Mouse (Mus musculus): Measurements from ENCODE around the gene Dera. TPM values are rescaled to one million over a fixed set of nuclear protein-coding genes. Genes with fewer than 3 reads are reported as not detected.

Gene Dera
- total and polyA plus RNA-seq, 2 experiments from 2014 or later = 12.1 to 17.9 TPM

DNA sequence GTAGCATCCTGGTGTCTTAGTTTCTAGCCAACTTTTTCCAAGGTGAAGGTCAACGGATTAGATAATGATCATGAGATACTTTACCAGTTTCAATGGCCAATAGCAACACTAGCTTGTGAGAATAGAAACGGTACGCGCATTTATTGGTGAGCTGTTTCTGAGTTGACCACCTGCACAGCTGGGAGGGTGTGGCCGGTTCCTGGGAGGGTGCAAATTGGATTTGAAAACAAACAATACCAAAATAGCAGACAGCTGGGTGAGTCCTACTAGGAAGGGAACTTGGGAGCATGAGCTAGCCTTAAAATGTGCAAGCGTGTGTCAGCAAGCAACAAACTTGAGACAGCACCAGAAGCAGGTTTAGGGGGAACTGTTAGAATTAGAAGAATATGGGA is 19.3 kb downstream of the Dera start:
- no peak overlapping the region for H3K9ac ChIP-seq (replicated peaks; ENCODE audit: low read length)
- H3K4me2 ChIP-seq (ENCODE audit: low read depth, low read length) = no peak overlapping the region
- H3K36me3 ChIP-seq (ENCODE audit: insufficient read depth, low read length) = no peaks in the 10 kb centered on the region
- H3K4me1 ChIP-seq (ENCODE audit: insufficient read depth, low read length) = no peaks in the 10 kb centered on the region
- DNase-seq (ENCODE audit: low spot score) (no peak), ATAC-seq (no peak)
- WGBS = 92% methylated on average over 6 of the region's 6 CpGs
- no peak overlapping the region for H3K4me3 ChIP-seq (ENCODE audit: low read length)
- TF ChIP-seq CTCF (IDR thresholded peaks at IDR 0.05; ENCODE audit: low read depth) = no peak
- no peaks in the 10 kb centered on the region for H3K9me3 ChIP-seq (ENCODE audit: low read length)
- H3K27ac ChIP-seq = no peak overlapping the region
- no peaks in the 10 kb centered on the region for H3K27me3 ChIP-seq (ENCODE audit: insufficient read depth, low read length)

DNA sequence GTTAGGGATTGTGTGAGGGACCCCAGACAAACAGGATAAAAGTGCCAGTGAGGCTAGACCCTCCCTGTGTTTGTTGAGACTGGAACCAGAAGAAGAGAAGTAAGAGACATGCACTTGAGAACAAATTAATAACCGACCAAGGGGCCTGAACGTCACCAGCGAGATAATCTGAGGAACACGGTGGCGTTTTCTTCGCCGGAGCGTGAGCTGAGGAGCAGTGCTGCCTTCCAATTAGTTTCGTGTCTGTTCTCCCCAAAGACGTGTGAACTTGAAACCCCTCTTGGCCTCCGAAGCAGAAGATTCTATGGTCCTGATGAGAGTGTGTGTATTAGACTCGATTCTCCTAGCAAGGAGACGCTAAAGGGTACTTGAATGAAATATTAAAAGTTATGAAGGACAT is 19.8 kb downstream of the Dera start:
- H3K4me2 ChIP-seq (ENCODE audit: low read depth, low read length) = no peak overlapping the region
- ATAC-seq (no peak), DNase-seq (ENCODE audit: low spot score) (no peak)
- no peak overlapping the region for H3K9ac ChIP-seq (replicated peaks; ENCODE audit: low read length)
- TF ChIP-seq CTCF (IDR thresholded peaks at IDR 0.05; ENCODE audit: low read depth) = no peak
- H3K27ac ChIP-seq = no peak overlapping the region
- no peaks in the 10 kb centered on the region for H3K36me3 ChIP-seq (ENCODE audit: insufficient read depth, low read length)
- WGBS = 86% methylated on average over 13 of the region's 13 CpGs
- no peaks in the 10 kb centered on the region for H3K9me3 ChIP-seq (ENCODE audit: low read length)
- H3K4me3 ChIP-seq (ENCODE audit: low read length) = no peak overlapping the region
- no peaks in the 10 kb centered on the region for H3K4me1 ChIP-seq (ENCODE audit: insufficient read depth, low read length)
- no peaks in the 10 kb centered on the region for H3K27me3 ChIP-seq (ENCODE audit: insufficient read depth, low read length)

DNA sequence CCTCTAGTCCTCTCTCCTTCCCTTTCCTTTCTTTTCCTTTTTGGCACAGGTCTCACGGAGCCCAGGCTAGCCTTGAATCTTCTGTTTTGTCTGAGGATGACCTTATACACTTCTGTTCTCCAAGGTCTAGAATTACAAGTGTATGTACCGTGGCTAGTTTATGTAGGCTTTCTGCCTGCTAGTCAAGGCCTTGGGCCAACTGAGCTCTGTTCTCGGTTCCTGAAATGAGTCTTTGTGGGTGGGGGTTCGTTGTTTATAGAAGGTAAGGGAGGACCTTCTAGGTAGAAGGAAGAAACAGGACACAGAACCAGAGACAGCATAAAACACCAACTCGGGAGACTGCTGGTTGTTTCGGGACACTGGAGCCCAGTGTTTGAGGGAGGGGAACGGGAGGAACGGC is 20.8 kb downstream of the Dera start:
- Histone ChIP-seq H3K4me1 (ENCODE audit: insufficient read depth, low read length) (no peaks in the 10 kb centered on the region), H3K9ac (replicated peaks; ENCODE audit: low read length) (no peak overlapping the region), H3K36me3 (ENCODE audit: insufficient read depth, low read length) (no peaks in the 10 kb centered on the region), H3K27me3 (ENCODE audit: insufficient read depth, low read length) (no peaks in the 10 kb centered on the region), H3K27ac (no peak overlapping the region), H3K4me2 (ENCODE audit: low read depth, low read length) (no peak overlapping the region), H3K9me3 (ENCODE audit: low read length) (no peaks in the 10 kb centered on the region), H3K4me3 (ENCODE audit: low read length) (no peak overlapping the region)
- WGBS = 90% methylated on average over 8 of the region's 8 CpGs
- TF ChIP-seq CTCF (IDR thresholded peaks at IDR 0.05; ENCODE audit: low read depth) = no peak
- DNase-seq (ENCODE audit: low spot score) (no peak), ATAC-seq (no peak)

DNA sequence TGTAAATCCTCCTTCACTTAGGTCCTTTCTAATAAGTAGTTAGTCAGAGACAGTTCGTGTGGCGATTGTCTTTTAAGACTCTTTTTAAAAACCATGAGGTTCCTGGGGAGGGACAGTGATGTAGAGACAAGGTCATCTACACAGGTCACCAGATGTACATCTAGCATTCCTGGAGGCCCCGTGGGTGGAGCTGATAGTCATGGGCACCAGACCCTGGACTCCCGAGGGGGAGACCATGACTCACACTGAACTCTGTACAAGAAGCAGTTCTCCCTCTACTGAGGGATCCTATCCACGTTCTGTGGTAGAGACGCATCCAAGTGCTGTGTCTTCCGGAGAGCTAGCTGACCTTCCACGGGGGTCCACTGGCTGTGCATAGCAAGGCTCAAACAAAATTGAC is 22.6 kb downstream of the Dera start:
- no peak overlapping the region for H3K27ac ChIP-seq
- no peak for ATAC-seq

DNA sequence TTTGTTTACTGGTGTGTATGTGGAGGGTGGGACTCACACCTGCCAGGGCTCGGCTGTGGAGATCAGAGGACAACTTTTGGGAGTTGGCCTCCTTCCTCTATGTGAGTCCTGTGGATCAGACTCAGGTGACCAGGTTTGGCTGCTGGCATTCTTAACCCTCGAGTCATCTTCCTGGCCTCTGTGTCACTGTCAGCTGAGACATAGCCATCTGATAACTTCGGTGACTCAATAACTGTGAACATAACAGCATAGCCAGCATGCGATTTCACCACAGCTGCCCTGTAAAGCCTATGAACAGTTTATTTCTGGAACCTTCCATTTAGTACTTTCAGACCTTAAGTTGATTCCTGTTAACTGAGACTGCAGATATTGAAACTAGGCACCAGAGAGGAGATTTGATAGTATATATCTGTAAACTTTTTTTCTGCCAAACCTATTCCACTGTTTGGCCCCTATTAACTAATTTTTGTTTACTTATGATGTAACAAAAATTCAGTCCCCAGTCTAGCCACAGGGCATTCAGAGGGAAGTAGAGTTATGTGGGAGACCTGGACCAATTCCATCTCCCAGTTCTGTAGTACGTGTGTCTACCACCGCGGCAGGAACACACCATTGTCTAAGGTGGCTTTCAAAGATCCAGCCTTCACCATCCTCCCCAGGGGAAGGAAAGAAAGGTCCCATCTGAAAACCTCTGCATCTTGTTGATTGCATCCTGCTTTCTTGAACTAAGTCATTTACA is 29.7 kb downstream of the Dera start:
- Histone ChIP-seq H3K4me1 (ENCODE audit: insufficient read depth, low read length) (no peaks in the 10 kb centered on the region), H3K36me3 (ENCODE audit: insufficient read depth, low read length) (no peaks in the 10 kb centered on the region), H3K9me3 (ENCODE audit: low read length) (no peaks in the 10 kb centered on the region), H3K27ac (no peak overlapping the region), H3K27me3 (ENCODE audit: insufficient read depth, low read length) (no peaks in the 10 kb centered on the region), H3K4me2 (ENCODE audit: low read depth, low read length) (no peak overlapping the region), H3K4me3 (ENCODE audit: low read length) (no peak overlapping the region), H3K9ac (replicated peaks; ENCODE audit: low read length) (no peak overlapping the region)
- 84% methylated on average over 7 of the region's 7 CpGs for WGBS
- no peak for DNase-seq (ENCODE audit: low spot score)
- no peak for TF ChIP-seq CTCF (IDR thresholded peaks at IDR 0.05; ENCODE audit: low read depth)
- no peak for ATAC-seq

More for the DNA sequence above, 22.6 kb downstream of the Dera start:
- Histone ChIP-seq H3K36me3 (ENCODE audit: insufficient read depth, low read length) (no peaks in the 10 kb centered on the region), H3K4me2 (ENCODE audit: low read depth, low read length) (no peak overlapping the region), H3K27me3 (ENCODE audit: insufficient read depth, low read length) (no peaks in the 10 kb centered on the region), H3K9me3 (ENCODE audit: low read length) (no peaks in the 10 kb centered on the region), H3K4me3 (ENCODE audit: low read length) (no peak overlapping the region), H3K9ac (replicated peaks; ENCODE audit: low read length) (no peak overlapping the region), H3K4me1 (ENCODE audit: insufficient read depth, low read length) (no peaks in the 10 kb centered on the region)
- no peak for DNase-seq (ENCODE audit: low spot score)
- WGBS = 80% methylated on average over 8 of the region's 8 CpGs
- TF ChIP-seq CTCF (IDR thresholded peaks at IDR 0.05; ENCODE audit: low read depth) = no peak

- Histone ChIP-seq H3K4me1 (ENCODE audit: insufficient read depth, low read length) (no peaks in the 10 kb centered on the region), H3K4me2 (ENCODE audit: low read depth, low read length) (no peak overlapping the region), H3K9ac (replicated peaks; ENCODE audit: low read length) (no peak overlapping the region), H3K27me3 (ENCODE audit: insufficient read depth, low read length) (no peaks in the 10 kb centered on the region), H3K4me3 (ENCODE audit: low read length) (no peak overlapping the region), H3K27ac (no peak overlapping the region), H3K9me3 (ENCODE audit: low read length) (no peaks in the 10 kb centered on the region), H3K36me3 (ENCODE audit: insufficient read depth, low read length) (no peaks in the 10 kb centered on the region)
- TF ChIP-seq CTCF (IDR thresholded peaks at IDR 0.05; ENCODE audit: low read depth) = no peak
- ATAC-seq (no peak), DNase-seq (ENCODE audit: low spot score) (no peak)
- WGBS = 76% methylated on average over 9 of the region's 9 CpGs
Measured at GRCm38 (mm10) chr6:137788976-137789590, 34.7 kb downstream of the Dera start.

GRCm38 (mm10) chr6:137789658-137790057 is 35.3 kb downstream of the Dera start:
- Histone ChIP-seq H3K4me2 (ENCODE audit: low read depth, low read length) (no peak overlapping the region), H3K36me3 (ENCODE audit: insufficient read depth, low read length) (no peaks in the 10 kb centered on the region), H3K27me3 (ENCODE audit: insufficient read depth, low read length) (no peaks in the 10 kb centered on the region), H3K9me3 (ENCODE audit: low read length) (no peaks in the 10 kb centered on the region), H3K27ac (no peak overlapping the region), H3K4me3 (ENCODE audit: low read length) (no peak overlapping the region), H3K4me1 (ENCODE audit: insufficient read depth, low read length) (no peaks in the 10 kb centered on the region), H3K9ac (replicated peaks; ENCODE audit: low read length) (no peak overlapping the region)
- TF ChIP-seq CTCF (IDR thresholded peaks at IDR 0.05; ENCODE audit: low read depth) = no peak
- DNase-seq (ENCODE audit: low spot score) (no peak), ATAC-seq (no peak)
- 70% methylated on average over 2 of the region's 2 CpGs for WGBS
